Mouse (Mus musculus) neural tube, embryonic 13.5 days (tissue): ENCODE data around the gene Mtg1. TPM values are rescaled to one million over a fixed set of nuclear protein-coding genes. Genes with fewer than 3 reads are reported as not detected.
"Not testable (repeated sequence)": the region's sequence is repeated elsewhere in the genome, so short reads cannot be mapped to it uniquely, and the experiment has no call there.

ENCODE experiments used
- ATAC-seq: fragments of 200-750 bp; cut with Nextera tagmentation; 2 replicates; pipeline ENCODE4 v1.8.0; 2017; ENCODE audit warnings: low read depth, mild to moderate bottlenecking, moderate TSS enrichment, moderate library complexity
- H3K27ac ChIP-seq: fragments of 300-500 bp; sonication (generic); replicated peaks from 2 replicates; pipeline ENCODE4 v1.5.1; 2015; ENCODE audit warnings: moderate library complexity, mild to moderate bottlenecking, inconsistent platforms
- H3K27me3 ChIP-seq: fragments of 300-500 bp; sonication (generic); 2 replicates; pipeline ENCODE4 v1.6.1; 2015; ENCODE audit warnings: mild to moderate bottlenecking, inconsistent platforms
- H3K36me3 ChIP-seq: fragments of 300-500 bp; sonication (generic); 2 replicates; pipeline ENCODE4 v1.6.1; 2015; ENCODE audit warnings: mild to moderate bottlenecking, inconsistent platforms
- H3K4me1 ChIP-seq: fragments of 300-500 bp; sonication (generic); replicated peaks from 2 replicates; pipeline ENCODE4 v1.6.1; 2015; ENCODE audit warnings: inconsistent platforms
- H3K4me2 ChIP-seq: fragments of 300-500 bp; sonication (generic); 2 replicates; pipeline ENCODE4 v1.6.1; 2015; ENCODE audit warnings: inconsistent platforms, mild to moderate bottlenecking, moderate library complexity
- H3K4me3 ChIP-seq: fragments of 300-500 bp; sonication (generic); 2 replicates; pipeline ENCODE4 v1.5.1; 2015; ENCODE audit warnings: mild to moderate bottlenecking, inconsistent platforms
- H3K9ac ChIP-seq: fragments of 300-500 bp; sonication (generic); 2 replicates; pipeline ENCODE4 v1.6.1; 2015; ENCODE audit warnings: moderate library complexity, mild to moderate bottlenecking, inconsistent platforms
- H3K9me3 ChIP-seq: fragments of 300-500 bp; sonication (generic); 2 replicates; pipeline ENCODE4 v1.6.1; 2016; ENCODE audit warnings: inconsistent platforms
- WGBS: fragments of 180-500 bp; shearing (Covaris S2); methylation state at CpG from one replicate; pipeline ENCODE4 v1.1.7; 2015; 5-methylcytosine and 5-hydroxymethylcytosine counted together
- polyA plus RNA-seq: library from polyadenylated mRNA; unstranded; fragments of >200 nt; fragmentation: Nextera tagmentation; extraction: Ambion mirVana; gene quantifications from 2 replicates; pipeline ENCODE4 v1.2.1, GENCODE M21; 2015

Mtg1 gene
- polyA plus RNA-seq, 1 experiment from 2014 or later = 31.7 TPM

- Histone ChIP-seq H3K36me3 (peaks cover 15% of the 10 kb centered on the region), H3K4me1 (peaks cover 14% of the 10 kb centered on the region)
- 95% methylated on average over 7 of the region's 7 CpGs for WGBS
- H3K4me3 ChIP-seq, H3K27ac ChIP-seq, H3K9me3 ChIP-seq, H3K9ac ChIP-seq, ATAC-seq, H3K4me2 ChIP-seq, H3K27me3 ChIP-seq: not testable (repeated sequence)
Measured at GRCm38 (mm10) chr7:140134033-140134432, 3.3 kb upstream of the Mtg1 start.

DNA sequence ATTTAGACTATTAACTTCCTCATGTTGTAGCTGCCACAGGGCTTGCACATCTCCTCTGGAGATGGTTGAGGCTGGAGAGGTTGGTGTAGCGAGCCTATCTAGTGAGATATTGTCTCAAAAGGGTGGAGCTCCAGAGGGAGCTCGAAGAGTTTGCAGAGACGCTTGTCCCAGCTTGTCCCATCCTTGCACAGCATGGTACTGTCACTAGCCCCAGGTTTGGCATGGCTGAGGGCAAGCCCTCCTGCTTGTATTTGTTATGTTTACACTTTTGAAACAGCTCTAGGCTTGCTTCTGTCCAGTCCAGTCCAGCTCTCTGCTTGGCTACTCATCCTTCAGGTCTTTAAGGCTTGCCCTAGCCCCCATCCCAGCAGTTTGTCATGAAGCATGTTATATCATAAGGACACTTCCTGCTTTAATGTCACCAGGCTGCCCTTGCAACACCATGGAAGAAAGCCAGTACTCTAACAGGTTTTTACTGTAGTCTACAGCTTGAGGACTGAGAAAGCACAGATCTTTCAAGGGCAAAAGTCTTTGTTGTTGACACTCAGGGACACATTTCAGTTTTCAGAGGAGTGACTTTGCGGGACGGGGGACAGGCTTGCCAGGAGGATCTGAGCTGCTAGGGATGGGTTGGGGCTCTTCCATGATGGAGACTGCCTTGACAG, 2.1 kb upstream of the Mtg1 start:
- no peak overlapping the region for H3K9ac ChIP-seq
- ATAC-seq = no peak
- H3K4me1 ChIP-seq = peaks cover 14% of the 10 kb centered on the region
- H3K4me3 ChIP-seq = no peak overlapping the region
- no peaks in the 10 kb centered on the region for H3K27me3 ChIP-seq
- H3K9me3 ChIP-seq = no peaks in the 10 kb centered on the region
- H3K27ac ChIP-seq = no peak overlapping the region
- H3K36me3 ChIP-seq = peaks cover 7% of the 10 kb centered on the region; the same call in 1 of the 2 replicates
- no peak overlapping the region for H3K4me2 ChIP-seq
- WGBS = 88% methylated on average over 5 of the region's 5 CpGs

GRCm38 (mm10) chr7:140138021-140138310, 602 bp downstream of the Mtg1 start:
- WGBS = under 1% methylated on average over 8 of the region's 8 CpGs
- Histone ChIP-seq H3K4me1 (peaks cover 14% of the 10 kb centered on the region), H3K9ac (peak overlapping the region; percentile 87), H3K4me3 (peak overlapping the region; percentile 73), H3K9me3 (no peaks in the 10 kb centered on the region), H3K27ac (peak overlapping the region; percentile 83), H3K4me2 (peak overlapping the region; percentile 79), H3K36me3 (no peaks in the 10 kb centered on the region), H3K27me3 (no peaks in the 10 kb centered on the region)
- ATAC-seq = no peak; the same call in 1 of the 2 replicates

DNA sequence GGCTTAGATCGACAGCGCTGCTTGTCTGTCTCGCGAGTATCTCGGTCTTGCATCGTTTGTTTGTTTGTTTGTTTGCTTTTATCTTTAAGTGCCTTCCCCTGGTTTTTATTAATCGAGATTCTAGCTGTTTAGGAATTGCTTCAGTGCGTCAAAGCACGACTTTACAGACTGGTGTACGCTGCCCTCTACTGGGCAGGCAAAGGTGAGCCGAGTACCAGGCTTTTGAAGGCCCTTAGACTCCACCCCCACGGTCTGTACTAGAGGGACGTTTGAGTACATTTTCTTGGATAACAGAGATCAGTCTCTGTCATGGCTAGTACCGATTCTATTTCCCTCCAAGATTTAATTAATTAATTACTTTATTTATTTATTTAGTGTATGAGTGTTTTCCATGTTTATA, 4.0 kb downstream of the Mtg1 start:
- Histone ChIP-seq H3K4me2 (no peak overlapping the region), H3K4me1 (peaks cover 14% of the 10 kb centered on the region), H3K27me3 (no peaks in the 10 kb centered on the region), H3K36me3 (no peaks in the 10 kb centered on the region), H3K4me3 (no peak overlapping the region), H3K9me3 (no peaks in the 10 kb centered on the region), H3K27ac (no peak overlapping the region), H3K9ac (peak overlapping the region; percentile 38; the same call in 1 of the 2 replicates)
- ATAC-seq = no peak
- 5% methylated on average over 14 of the region's 14 CpGs for WGBS

DNA sequence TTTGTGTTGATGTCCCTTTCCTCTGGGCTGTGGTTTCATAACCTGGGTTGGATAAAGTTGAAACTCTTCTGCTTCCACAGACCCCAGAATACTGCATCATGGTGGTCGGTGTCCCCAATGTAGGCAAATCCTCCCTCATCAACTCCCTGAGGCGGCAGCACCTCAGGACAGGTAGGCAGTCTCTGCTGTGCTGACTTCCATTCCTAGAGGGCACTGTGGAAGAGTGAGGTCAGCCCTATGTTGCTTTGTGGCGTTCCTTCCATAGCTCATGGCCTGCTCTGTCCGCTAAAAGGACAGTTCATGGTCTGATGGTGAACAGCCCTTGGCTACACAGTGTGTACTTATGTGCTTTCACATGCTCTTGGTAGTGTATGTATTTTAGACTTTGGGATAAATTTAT, 7.2 kb downstream of the Mtg1 start:
- Histone ChIP-seq H3K4me3 (no peak overlapping the region), H3K9ac (no peak overlapping the region), H3K9me3 (no peaks in the 10 kb centered on the region), H3K27ac (no peak overlapping the region), H3K4me1 (no peaks in the 10 kb centered on the region), H3K4me2 (no peak overlapping the region), H3K36me3 (peaks cover 9% of the 10 kb centered on the region; the same call in 1 of the 2 replicates), H3K27me3 (no peaks in the 10 kb centered on the region)
- WGBS = 87% methylated on average over 4 of the region's 4 CpGs
- ATAC-seq = no peak

GRCm38 (mm10) chr7:140153383-140153782, 16.0 kb downstream of the Mtg1 start:
- Histone ChIP-seq H3K36me3 (peaks cover 7% of the 10 kb centered on the region; the same call in 1 of the 2 replicates), H3K27ac (no peak overlapping the region), H3K9me3 (no peaks in the 10 kb centered on the region), H3K9ac (peak overlapping the region; percentile 75), H3K4me3 (peak overlapping the region; percentile 47), H3K4me1 (peaks cover 27% of the 10 kb centered on the region), H3K27me3 (peaks cover 33% of the 10 kb centered on the region), H3K4me2 (peak overlapping the region; percentile 66)
- WGBS = 4% methylated on average over 28 of the region's 28 CpGs
- ATAC-seq = peak; percentile 40

GRCm38 (mm10) chr7:140153829-140154217, 16.5 kb downstream of the Mtg1 start:
- WGBS = 26% methylated on average over 4 of the region's 4 CpGs
- peak; percentile 42 for ATAC-seq
- Histone ChIP-seq H3K9ac (peak overlapping the region; percentile 75), H3K36me3 (peaks cover 7% of the 10 kb centered on the region; the same call in 1 of the 2 replicates), H3K9me3 (no peaks in the 10 kb centered on the region), H3K4me3 (peak overlapping the region; percentile 47), H3K27ac (peak overlapping the region; percentile 78; the same call in 1 of the 2 replicates), H3K4me1 (peaks cover 27% of the 10 kb centered on the region), H3K4me2 (peak overlapping the region; percentile 66), H3K27me3 (peaks cover 33% of the 10 kb centered on the region)

DNA sequence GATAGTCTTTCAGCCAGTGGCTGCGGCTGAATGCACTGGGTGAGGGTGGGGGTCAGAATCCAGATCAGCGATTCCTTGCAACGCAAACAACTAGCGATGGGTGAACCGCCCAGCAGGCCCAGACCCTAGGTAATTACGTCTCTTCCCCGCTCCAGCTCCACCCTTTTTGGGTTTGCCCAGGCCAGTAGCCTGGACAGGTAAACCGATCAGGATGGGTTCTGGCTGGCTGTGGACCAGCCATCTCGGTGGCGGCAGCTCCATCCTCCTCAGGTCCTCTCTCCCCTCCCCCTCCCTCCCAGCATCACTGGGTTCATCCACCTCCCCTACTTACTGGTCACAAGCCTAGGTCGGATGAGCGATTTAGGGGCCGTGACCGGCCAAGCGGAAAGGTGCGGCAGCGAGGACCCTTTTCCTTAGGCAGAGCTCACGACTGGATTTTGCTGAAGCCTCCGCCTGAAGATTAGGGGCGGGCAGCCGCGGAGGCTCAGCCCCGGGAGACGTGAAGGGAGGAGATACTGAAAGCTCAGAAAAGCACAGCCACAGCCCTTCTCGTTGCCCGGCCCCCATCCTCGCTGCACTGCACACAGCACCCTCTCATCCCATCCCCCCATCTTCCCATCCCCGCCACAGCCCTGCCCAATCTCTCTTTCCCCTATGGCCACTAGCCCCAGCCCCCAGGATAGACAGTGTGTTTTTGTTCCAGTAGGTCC, 17.0 kb downstream of the Mtg1 start, which contains the start of gene Sprn:
Gene Sprn (minus strand): TSS at position 660 of the 710 bp plus-strand sequence.
- Histone ChIP-seq H3K9me3 (no peaks in the 10 kb centered on the region), H3K4me2 (peak within 1 kb of the TSS; percentile 66), H3K4me3 (peak within 1 kb of the TSS; percentile 47), H3K4me1 (peaks cover 27% of the 10 kb centered on the region), H3K9ac (peak within 1 kb of the TSS; percentile 75), H3K27ac (peak within 1 kb of the TSS; percentile 78), H3K27me3 (peaks cover 33% of the 10 kb centered on the region), H3K36me3 (peaks cover 7% of the 10 kb centered on the region; the same call in 1 of the 2 replicates)
- 2% methylated on average over 28 of the region's 28 CpGs for WGBS
- peak; percentile 78 for ATAC-seq

DNA sequence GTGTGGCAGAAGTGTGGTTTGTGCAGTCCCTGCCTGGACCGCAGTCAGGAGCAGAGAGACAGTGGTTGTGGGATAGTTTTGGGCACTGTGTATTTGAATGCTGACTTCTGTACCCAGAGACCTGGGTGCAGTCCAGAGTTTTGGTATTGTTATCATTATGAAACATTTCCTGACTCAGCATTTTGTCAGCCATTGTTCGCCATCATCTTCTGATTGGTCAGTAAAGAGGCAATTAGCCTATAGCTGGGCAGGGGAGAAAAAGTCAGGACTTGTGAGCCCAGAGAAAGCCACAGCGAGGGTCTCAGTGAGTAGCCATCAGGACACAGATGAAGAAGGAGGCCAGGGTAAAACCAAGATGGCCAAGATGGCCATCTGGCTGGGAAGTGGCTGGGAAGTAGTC, 23.0 kb downstream of the Mtg1 start:
- Histone ChIP-seq H3K9ac (no peak overlapping the region), H3K27ac (no peak overlapping the region), H3K9me3 (no peaks in the 10 kb centered on the region), H3K4me1 (no peaks in the 10 kb centered on the region), H3K4me2 (no peak overlapping the region), H3K27me3 (peaks cover under 1% of the 10 kb centered on the region; the same call in 1 of the 2 replicates), H3K4me3 (no peak overlapping the region), H3K36me3 (no peaks in the 10 kb centered on the region)
- ATAC-seq = no peak
- whole genome bisulfite sequencing = 80% methylated on average over 3 of the region's 3 CpGs

DNA sequence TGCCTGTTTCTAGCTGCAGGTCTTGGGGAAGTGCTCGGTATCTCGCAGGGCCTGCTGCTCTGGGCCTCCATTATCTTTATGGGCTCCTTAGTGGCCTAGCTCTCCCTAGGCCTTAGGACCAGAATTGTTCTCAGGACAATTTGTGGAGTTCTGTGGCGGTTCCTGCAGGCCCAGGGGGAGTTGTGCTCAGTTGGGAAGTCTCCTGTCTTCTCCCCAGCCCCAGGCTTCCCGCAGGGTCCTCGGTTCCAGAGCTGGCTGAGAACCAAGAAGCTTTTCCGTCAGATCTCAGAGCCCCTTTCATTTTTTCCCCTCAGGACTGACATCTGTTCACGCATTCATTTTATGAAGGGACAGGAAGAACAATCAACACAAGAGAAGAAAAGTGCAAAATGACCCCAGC, 27.3 kb downstream of the Mtg1 start, which contains the start of gene Olfr522:
Gene Olfr522 (minus strand): TSS at position 101 of the 400 bp plus-strand sequence.
- no peaks in the 10 kb centered on the region for H3K9me3 ChIP-seq
- no peak within 1 kb of the TSS for H3K4me2 ChIP-seq
- no peaks in the 10 kb centered on the region for H3K4me1 ChIP-seq
- no peaks in the 10 kb centered on the region for H3K27me3 ChIP-seq
- no peaks in the 10 kb centered on the region for H3K36me3 ChIP-seq
- H3K9ac ChIP-seq = no peak within 1 kb of the TSS
- no peak within 1 kb of the TSS for H3K4me3 ChIP-seq
- no peak for ATAC-seq
- no peak within 1 kb of the TSS for H3K27ac ChIP-seq
- WGBS = 73% methylated on average over 7 of the region's 7 CpGs

- WGBS = 78% methylated on average over 1 of the region's 1 CpGs
- H3K9me3 ChIP-seq = no peaks in the 10 kb centered on the region
Measured at GRCm38 (mm10) chr7:140167950-140168349, 30.6 kb downstream of the Mtg1 start.

GRCm38 (mm10) chr7:140169386-140169785, 32.0 kb downstream of the Mtg1 start:
- H3K4me1 ChIP-seq = no peaks in the 10 kb centered on the region
- no peak for ATAC-seq
- no peaks in the 10 kb centered on the region for H3K9me3 ChIP-seq
- no peaks in the 10 kb centered on the region for H3K36me3 ChIP-seq
- no peak overlapping the region for H3K4me2 ChIP-seq
- no peaks in the 10 kb centered on the region for H3K27me3 ChIP-seq
- WGBS = 84% methylated on average over 4 of the region's 4 CpGs
- H3K4me3 ChIP-seq = no peak overlapping the region
- H3K9ac ChIP-seq = no peak overlapping the region
- no peak overlapping the region for H3K27ac ChIP-seq

More at GRCm38 (mm10) chr7:140167950-140168349, 30.6 kb downstream of the Mtg1 start:
- no peak for ATAC-seq
- H3K27me3 ChIP-seq = no peaks in the 10 kb centered on the region
- H3K4me3 ChIP-seq = no peak overlapping the region
- no peaks in the 10 kb centered on the region for H3K36me3 ChIP-seq
- no peak overlapping the region for H3K27ac ChIP-seq
- no peak overlapping the region for H3K4me2 ChIP-seq
- H3K9ac ChIP-seq = no peak overlapping the region
- no peaks in the 10 kb centered on the region for H3K4me1 ChIP-seq
